Mouse (Mus musculus): Measurements from ENCODE around the gene Lrrc75a.
A peak's percentile ranks its signal among the peaks of the same experiment; 100 is the strongest.

Gene Lrrc75a

DNA sequence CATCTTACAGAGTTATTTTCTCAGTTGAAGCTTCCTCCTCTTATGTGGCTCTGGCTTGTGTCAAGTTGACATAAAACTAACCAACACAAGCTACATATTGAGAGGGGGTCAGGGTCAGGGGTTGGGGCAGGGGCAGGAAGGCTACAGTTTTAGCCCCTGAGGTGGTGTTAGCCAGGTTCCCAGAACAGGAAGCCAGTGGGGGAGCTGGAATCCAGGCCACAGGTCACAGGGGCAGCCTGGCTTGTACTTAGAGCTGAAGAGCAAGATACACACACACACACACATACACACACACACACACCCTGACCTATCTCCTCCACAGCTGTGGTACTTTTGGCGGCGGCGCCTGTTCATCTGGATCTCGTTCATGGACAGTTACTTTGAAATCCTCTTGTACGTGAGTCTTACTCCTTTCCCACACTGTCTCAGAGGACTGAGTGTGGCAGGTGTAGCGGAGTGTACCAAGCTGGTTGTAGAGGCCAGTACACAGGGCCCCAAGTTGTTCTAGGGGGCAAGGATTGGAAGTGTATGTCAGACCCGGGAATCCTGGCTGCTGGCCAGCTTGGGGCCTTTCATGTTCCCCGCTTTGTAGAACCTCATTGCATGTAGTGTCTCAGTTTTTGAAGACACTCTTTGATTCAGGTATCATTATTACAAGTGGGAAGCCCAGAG, 56.3 kb downstream of the Lrrc75a start:
- no peak for DNase-seq (ENCODE audit: low spot score)

DNA sequence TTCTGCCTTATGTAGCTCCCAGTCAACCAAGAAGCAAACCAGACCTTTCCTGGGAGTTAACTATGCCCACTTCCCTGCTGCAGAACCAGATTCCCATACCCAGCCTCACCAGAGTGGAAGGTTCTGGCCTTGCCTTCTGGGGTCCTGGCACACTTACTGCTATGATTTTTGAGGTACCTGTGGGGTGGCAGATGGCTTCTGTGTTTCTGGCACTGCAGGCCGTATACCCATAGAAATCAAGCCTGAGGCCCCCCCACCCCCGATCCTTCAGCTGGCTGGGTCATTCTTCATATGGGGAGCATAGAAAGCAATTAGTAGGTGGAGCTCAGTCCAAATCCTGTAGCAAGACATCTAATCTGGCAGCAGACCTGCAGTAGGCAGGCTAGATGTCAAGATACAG, 57.3 kb downstream of the Lrrc75a start:
- DNase-seq (ENCODE audit: low spot score): no peak

DNA sequence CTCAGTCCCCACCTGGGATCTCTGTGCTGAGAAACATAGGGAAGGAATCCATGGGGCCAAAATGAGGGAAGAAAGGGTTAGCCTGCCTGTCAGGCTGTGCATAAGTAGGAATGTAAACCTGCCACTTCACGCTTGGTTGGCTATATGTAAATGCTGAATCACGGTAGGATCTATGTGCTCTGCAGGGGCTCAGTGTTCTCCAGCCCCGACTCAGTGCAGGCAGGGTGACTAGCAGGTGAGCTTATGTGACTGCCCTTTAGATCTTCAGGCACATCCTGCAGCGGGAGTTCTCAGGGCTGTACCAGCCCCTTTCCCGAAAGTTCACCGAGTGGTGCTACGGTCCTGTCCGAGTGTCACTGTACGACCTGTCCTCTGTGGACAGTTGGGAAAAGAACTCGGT, 58.9 kb downstream of the Lrrc75a start:
- DNase-seq (ENCODE audit: low spot score): no peak

DNA sequence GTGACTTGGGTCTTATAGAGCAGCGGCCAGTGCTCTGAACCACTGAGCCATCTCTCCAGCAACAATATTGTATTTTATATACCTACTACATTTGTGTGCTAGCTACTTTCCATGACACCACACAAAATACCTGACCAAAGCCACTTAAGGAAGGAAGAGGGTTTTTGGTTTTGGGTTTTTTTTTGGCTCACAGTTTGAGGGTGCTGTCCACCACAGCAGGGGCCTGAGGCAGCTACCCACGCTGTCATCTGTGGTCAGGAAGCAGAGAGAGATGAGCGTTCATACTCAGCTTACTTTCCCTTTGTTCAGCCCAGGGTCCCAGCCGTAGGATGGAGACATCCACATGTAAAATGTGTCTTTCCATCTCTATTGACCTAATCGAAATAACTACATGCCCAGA, 61.3 kb downstream of the Lrrc75a start:
- no peak for DNase-seq (ENCODE audit: low spot score)

DNA sequence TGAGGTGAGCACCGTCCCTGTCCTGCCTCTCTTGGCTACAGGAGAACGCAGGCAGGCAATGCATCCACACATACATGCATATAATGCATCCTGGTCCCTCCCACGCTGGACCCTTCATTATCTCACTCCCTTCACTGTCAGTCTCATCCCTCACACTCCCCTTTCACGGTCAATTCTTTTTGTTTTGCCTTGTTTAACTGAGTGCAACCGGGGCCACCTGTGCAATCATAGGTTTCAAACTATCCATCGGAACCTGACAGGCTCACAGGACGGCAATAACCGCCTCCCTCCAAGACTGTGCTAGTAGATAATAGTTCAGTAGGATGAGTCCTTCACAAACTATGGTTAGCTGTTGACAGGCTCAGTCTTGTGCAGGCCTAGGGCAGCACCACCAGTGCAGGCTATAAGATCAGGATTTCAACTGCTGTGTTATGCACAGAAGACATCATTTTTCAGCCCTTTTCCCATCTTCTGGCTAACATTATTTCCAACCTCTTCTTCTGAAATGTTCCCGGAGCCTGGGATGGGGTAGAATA, 63.6 kb downstream of the Lrrc75a start:
- no peak for DNase-seq (ENCODE audit: low spot score)

DNA sequence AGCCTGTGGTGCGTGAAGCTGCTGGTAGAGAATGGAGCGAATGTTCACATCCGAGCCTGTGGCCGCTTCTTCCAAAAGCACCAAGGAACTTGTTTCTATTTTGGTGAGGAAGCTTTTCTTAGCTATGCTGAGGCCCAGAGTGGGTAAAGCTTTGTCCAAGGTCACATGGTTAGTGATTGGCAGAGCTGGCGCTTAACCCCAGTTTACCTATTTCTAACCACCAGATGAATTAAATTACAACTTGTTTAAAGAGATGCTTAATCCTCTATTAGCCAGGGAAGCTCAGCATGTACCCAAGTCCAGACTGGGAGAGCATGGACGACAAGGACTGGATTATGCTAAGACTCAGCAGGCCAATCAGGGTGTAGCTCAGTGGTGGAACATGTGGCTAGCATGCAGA, 65.3 kb downstream of the Lrrc75a start:
- no peak for DNase-seq (ENCODE audit: low spot score)

DNA sequence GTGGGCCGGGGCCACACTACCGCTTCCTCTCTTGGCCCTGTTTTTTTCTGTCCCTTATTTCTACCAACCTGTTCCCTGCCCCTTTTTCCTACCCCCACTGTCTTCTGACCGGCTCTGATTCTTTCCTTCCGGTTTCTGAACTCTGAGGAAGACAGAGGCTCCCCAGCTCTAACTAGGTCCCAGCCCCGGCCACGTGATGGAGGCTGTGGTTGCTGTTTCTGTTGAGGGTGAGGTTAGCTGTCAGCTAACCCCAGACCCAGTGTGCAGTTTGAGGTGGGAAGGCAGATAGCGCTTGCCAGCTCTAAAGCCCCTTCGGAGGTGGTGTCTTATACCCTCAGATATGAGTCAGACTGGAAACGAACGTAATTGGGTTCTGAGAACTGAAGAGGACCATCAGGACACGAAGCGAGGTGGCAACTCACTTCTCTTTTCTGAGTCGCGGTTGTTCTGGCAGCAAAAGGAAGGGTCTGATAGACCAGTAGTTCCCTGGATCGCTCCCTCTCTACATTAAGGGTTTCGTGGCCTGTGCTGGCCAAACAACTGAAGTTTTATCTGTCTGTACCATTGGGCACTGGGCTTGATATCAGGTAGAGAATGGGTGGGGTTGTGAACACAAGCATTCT, 71.7 kb downstream of the Lrrc75a start:
- DNase-seq (ENCODE audit: low spot score): peak; percentile 65

DNA sequence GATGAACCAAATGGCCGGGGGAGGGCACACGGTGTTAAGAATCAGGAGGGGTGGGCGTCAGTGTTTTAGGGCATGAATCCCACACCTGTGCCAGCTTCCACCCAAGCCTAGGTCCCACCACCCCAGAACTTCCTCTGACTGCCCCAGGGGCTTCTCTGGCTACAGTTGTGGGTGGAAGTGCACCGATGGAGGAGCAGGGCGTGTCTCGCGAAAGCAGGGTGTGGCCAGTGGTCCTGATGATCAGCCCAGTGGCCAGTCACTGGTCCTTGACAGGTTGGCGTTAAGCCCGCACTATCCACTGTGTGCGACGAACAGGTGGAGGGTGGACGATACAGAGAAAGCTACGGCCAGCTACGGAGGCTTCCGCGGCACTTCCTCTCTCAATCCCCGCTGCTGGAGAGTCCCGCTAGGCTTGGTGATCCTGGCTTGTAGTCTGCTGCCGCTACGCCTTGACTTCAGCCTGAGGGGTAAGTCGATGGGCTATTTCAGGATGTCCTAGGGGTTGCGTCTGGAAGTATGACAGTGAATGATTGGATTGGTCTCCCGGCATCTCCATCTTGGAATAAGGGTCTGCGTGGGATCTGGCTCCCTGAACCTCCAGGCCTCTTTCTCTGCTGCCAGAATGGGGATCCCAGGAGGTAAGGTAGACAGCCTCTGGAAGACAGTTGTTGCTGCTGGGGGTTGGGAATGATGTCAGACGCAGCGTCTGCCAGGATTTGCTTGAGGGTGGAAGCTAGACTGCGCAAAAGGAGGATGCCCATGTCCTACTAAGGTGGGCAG, 72.5 kb downstream of the Lrrc75a start:
- DNase-seq (ENCODE audit: low spot score): peak; percentile 26

DNA sequence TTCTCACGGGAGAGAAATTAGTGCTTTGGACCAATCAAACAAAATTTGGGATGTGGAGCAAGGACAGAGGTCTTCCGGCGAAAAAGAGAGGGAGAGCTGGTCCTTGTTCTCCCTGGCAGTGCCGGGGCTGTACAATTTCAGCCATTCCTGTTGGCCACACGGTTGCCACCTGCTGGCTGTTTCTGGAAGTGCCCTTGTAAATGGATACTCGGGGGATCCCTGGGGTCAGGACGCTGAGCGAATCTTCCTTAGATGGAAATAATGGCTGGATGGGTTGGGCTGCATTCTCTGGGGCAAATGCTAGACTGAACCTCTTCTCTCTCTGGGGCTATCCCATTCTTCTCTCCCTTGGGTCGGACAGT, 73.0 kb downstream of the Lrrc75a start:
- peak; percentile 85 for DNase-seq (ENCODE audit: low spot score)

DNA sequence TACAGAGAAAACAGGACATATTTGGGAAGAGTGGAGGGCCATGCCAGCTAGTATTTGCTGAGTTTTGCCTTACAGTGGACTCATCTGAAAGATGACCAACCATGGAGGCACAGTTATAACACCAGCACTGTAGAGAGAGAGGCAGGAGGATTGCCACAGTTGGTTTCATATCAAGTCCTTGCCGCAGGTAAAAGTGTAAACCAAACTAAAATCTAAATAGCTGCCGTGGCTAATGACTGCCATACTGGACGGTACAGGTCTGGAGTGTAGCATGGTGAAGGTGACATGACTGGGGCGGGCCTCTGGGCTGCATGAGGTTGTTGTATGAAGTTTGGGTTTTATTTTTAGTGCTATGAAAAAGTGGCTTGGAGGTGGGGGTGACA, 73.6 kb downstream of the Lrrc75a start:
- DNase-seq (ENCODE audit: low spot score): no peak

DNA sequence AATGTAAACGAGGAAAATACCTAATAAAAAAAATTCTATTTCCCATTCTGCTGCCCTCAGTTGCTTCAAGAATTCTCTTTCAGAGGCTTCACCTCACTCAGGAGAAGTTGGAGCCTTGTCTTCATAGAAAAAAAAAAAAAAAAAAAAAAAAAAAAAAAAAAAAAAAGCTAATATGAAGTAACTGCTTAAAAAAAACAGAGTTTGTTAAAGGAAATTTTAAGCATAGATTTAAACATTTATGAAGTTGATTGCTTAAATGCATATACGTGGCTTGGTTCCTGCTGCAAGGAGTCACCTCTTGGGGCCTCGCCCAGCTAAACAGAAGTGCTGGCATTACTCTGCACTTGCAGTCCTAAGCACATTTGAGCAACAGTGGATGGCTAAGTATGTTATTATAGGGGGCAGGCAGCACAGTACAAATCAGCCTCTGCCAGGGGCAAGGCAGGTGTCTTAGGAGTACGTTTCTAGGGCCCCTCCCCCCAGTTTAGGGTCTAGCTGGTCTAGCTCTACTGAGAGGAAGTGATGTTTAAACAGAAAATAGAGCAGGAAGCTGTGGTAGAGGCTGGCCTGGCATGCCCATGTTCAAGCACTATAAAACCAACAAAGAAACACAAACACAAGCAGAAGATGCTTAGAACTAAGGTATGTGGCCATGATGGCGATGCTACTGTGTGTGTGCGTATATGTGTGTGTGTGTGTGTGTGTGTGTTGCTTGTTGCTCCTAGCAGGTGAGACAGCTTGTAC, 74.2 kb downstream of the Lrrc75a start, which contains the start of gene Trpv2:
Gene Trpv2, plus strand, starts transcription at position 528 of the 744 bp plus-strand sequence.
- no peak for DNase-seq (ENCODE audit: low spot score)

DNA sequence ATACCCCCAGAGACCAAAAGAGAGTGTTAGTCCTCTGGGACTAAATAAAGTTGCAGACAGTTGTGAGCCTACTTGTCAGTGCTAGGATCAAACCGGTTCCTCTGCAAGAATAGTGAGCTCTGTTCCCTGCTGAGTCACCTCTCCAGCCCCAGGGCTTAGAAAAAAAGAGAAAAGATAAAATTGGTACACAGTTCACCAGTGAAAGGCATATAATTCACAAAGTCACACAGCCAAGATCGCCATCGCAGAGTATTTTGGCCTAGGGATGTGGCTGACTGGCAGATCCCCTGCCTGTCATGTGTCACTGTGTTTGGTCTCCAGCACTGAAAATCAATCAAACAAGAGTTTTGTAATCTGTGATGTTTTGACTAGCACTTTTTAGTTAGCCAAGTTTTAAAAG, 80.0 kb downstream of the Lrrc75a start:
- DNase-seq (ENCODE audit: low spot score): no peak

DNA sequence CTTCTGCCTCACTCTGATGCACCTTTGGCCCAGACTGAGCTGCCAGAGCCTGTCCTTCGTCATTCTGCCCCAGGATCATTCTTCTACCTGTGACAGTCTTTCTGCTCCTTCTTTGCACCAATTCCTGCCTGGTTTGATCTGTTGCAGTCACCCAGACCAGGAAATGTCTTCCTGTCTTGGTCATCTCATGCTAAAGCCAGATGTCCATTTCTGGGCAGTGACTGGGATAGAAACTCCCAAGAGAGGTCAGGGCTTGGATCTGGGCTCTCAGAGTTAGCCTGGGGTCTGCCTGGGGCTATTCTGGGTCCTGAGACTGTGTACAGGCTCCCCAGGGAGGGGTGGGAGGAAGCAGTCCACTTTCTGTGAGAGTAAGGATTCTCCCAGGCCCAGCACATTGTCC, 82.1 kb downstream of the Lrrc75a start:
- DNase-seq (ENCODE audit: low spot score): no peak

DNA sequence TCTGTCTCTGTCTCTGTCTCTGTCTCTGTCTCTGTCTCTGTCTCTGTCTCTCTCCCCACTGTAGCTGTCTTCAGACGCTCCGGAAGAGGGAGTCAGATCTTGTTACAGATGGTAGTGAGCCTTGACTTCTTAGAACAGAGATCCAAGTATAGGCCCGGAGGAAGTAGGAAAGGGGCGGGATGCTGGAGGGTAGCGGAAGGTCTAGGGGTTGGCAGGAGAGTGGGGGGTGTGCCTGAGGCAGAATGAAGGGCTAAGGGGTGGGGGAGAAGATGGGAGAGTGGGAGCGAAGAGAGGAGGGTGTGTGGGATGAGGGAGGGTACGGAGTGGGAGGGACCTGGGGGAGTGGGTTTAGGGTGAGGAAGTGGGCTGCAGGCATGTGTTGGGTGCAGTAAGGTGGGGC, 82.6 kb downstream of the Lrrc75a start:
- DNase-seq (ENCODE audit: low spot score): no peak

DNA sequence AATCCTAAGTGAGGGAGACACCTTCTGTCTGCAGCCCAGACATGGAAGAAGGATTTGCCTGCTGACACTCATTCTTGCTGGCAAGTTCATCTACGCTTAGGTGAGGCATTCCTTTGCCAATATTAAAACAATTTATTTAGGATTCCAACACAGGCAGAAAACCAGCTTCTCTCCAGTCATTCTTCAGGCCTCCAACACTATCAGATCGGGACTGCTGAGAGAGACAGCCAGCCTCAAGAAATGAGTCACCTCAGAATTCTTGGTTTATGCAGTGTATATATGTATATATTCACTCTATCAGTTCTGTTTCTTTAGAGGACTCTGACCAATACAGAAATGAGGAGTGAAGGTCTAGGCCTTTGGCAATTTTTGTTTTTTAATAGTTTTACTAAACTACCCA, 84.7 kb downstream of the Lrrc75a start:
- DNase-seq (ENCODE audit: low spot score): no peak

DNA sequence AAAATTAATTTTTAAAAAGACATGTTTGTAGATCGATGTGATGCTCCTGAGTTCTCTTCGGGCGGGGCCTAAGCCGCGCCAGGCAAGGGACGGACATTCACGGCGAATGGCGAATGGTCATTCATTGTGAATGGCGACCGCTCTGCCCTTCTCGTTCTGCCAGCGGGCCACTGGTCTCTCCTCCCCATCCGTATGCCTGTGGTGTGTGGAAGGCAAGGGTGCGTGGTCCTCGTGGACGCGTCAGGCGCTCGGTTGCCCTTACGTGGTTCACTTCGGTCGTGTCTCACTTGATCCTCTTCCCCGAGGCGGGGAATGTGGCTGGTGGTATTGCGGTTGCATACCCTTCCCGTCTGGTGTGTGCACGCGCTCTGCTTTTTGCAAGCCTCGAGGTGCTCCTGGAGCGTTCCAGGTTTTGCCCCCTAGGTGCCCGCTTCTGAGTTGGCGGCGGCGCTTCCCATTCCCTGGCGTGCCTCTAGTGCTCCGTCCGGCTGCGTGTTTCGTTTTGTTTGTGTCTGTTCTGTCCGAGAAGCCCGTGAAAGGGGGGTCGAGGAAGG, 87.8 kb downstream of the Lrrc75a start:
- DNase-seq (ENCODE audit: low spot score): no peak

DNA sequence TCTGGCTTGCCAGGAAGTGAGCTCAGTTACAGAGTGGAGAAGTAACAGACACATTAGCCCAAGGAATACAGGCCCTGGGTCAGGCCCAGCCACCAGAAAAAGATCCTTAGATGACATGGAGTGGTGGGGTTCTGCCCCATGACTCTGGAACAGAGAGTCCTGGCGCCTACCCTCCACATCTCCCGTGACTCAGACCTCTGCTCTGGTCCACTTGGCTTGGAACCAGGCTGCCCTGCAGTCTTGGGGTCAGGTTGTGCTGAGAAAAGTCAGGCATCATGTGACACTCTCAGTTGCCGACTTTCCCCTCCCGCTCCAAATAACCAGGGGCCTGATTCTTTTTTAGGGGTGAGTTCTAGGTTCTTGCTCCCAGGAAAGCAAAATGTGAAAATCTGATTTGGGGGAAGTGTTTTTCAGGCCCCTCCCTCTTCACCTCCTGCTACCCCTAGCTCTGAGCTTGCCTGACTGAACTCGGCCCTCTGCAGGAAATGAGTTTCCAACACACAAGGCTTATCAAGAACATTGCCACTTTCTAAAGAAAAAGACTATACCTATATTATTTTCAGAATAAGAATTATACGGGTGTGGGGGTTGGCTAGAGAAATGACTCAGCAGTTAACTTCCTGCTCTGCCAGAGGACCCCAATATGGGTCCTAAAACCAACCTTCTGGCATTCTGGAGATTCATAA, 89.2 kb downstream of the Lrrc75a start:
- peak; percentile 28 for DNase-seq (ENCODE audit: low spot score)

DNA sequence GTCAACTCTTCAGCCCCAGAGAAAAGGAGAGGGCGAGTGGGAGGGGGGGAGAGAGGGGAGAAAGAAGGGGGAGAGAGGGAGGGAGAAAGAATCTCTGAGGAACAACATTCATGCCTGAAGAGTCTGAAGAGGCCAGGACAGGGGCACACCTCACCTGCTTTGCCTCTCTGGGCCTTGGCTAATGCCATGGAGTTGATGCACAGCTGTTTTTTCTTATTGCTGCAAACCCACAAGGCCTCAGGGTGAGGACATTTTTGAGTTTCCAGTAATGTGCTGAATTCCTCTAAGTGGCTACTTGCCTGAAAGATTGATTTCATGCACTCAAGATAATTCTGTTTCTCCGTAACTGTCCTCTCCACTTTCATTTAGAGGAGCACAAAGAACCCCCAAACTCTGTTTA, 90.2 kb downstream of the Lrrc75a start:
- DNase-seq (ENCODE audit: low spot score): no peak

DNA sequence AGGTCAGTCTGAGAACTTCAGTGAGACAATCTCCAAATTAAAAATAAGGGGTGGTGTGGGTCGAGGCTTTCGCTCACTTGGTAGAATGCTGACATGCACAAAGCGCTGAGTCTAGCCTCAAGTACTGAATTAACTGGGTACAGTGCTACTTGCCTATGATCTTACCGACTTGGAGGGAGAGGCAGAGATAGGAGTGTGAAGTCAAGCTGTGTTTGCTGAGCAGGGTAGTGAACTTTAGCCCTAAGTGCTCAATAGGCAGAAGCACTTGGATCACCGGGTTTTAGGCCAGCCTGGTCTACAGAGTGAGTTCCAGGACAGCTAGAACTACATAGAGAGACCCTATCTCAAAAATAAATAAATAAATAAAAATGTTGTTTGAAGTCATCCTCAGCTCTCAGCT, 91.1 kb downstream of the Lrrc75a start:
- DNase-seq (ENCODE audit: low spot score): no peak

DNA sequence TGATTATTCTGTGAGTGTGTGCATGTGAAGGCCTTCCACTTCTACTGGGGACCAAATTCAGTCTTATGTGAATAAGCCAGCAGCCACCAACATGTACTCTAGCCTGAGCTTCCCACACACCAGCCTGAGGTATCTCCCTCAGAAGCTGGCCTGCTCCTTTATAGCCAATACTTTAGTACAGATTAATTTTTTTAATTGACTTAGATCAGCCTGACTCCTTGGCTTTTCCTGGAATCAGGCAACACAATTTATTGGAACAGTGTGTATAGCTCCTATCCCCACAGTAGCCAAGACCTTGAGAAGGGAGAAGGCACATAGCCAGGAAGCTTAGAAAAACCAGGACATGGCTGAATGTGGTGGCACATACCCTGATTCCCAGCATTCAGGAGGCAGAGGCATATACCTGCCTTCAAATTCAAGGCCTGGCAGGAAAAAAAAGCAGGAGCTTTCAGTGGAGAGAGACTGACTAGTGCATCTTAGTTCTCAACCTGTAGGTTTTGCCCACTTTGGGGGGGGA, 92.4 kb downstream of the Lrrc75a start:
- DNase-seq (ENCODE audit: low spot score): no peak

DNA sequence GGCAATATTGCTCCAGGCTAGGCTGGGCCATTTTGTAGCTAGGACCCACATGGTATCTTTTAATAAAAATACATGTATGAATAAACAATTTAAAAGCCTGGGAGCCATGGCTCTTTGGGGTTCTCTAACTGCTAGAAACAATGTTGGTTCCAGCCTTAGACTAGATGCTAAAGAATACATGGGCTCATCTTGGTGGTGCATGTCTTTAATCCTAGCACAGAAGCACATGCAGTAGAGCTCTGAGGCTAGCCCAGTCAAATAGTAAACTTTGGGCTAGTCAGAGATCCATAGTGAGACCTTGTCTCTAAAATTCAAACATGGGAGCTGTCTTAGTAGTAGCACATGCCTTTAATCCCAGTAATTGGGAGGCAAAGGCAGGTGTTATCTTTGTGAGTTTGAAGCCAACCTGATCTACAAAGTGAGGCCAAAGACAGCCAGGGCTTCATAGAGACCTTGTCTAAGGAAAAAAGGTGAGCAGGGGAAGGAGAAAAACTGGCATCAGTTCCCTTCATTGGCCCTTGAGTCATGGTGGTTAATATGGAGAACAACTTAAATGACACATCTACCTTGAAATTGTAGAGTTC, 93.3 kb downstream of the Lrrc75a start:
- DNase-seq (ENCODE audit: low spot score): no peak
